ENCODE assay signal across 20 mouse cellular contexts in genomic region chr14:78438064-78438677, GRCm38 (mm10).
DNase-seq lines count a peak whose midpoint lies in the region; ATAC-seq and TF ChIP-seq lines count a peak whose summit lies in the region.
"Had no signal": no experiment of that assay in that cellular context is flagged by ENCODE, and none has a peak within 500 bp of the region (broad histone marks: within the 10 kb centered on the region; RNA-seq: fewer than 3 reads in every experiment).

No protein-coding gene starts in this region.

- 41% methylated on average over 6 of the region's 6 CpGs for WGBS in limb, embryonic 14.5 days
- 48% methylated on average over 6 of the region's 6 CpGs for WGBS in limb, embryonic 10.5 days
- 25% methylated on average over 6 of the region's 6 CpGs for WGBS in liver, embryonic 12.5 days (ENCODE audit: insufficient replicate concordance)

- H3K4me1 ChIP-seq in limb, embryonic 14.5 days (ENCODE audit: control insufficient read depth, insufficient read depth, low read length) = no peaks in the 10 kb centered on the region; the same call in 1 of the 2 replicates
- H3K4me1 ChIP-seq in limb, embryonic 10.5 days = peaks cover 15% of the 10 kb centered on the region
- peaks cover 10% of the 10 kb centered on the region for H3K4me1 ChIP-seq in liver, embryonic 12.5 days
- H3K4me1 ChIP-seq: midbrain, embryonic 12.5 days; stomach, embryonic 15.5 days had no signal

- H3K27me3 ChIP-seq in limb, embryonic 14.5 days (ENCODE audit: control insufficient read depth, insufficient read depth, low read length) = no peaks in the 10 kb centered on the region
- no peaks in the 10 kb centered on the region for H3K27me3 ChIP-seq in limb, embryonic 10.5 days (ENCODE audit: low read depth, poor library complexity, severe bottlenecking)
- no peaks in the 10 kb centered on the region for H3K27me3 ChIP-seq in liver, embryonic 12.5 days (replicated peaks)
- H3K27me3 ChIP-seq: limb, embryonic 12.5 days; liver, embryonic 15.5 days; midbrain, embryonic 12.5 days; stomach, embryonic 15.5 days had no signal

- 0 out of 2 replicates have a peak overlapping the region, but pooled peaks have one; percentile 19 for H3K27ac ChIP-seq in limb, embryonic 14.5 days (replicated peaks; ENCODE audit: low read depth, low read length)
- no peak overlapping the region for H3K27ac ChIP-seq in limb, embryonic 10.5 days
- H3K27ac ChIP-seq in liver, embryonic 12.5 days = no peak overlapping the region
- H3K27ac ChIP-seq: hindbrain, embryonic 14.5 days; limb, embryonic 12.5 days; liver, embryonic 15.5 days; midbrain, embryonic 12.5 days; stomach, embryonic 15.5 days had no signal

- H3K36me3 ChIP-seq in limb, embryonic 14.5 days (ENCODE audit: control insufficient read depth, insufficient read depth, low read length) = no peaks in the 10 kb centered on the region
- H3K36me3 ChIP-seq in limb, embryonic 10.5 days = no peaks in the 10 kb centered on the region
- no peaks in the 10 kb centered on the region for H3K36me3 ChIP-seq in liver, embryonic 12.5 days
- H3K36me3 ChIP-seq: limb, embryonic 12.5 days; liver, embryonic 15.5 days; midbrain, embryonic 12.5 days; stomach, embryonic 15.5 days had no signal

- no peak overlapping the region for H3K9ac ChIP-seq in limb, embryonic 14.5 days (ENCODE audit: low read depth, low read length, severe bottlenecking)
- H3K9ac ChIP-seq in liver, embryonic 12.5 days = no peak overlapping the region
- H3K9ac ChIP-seq: hindbrain, embryonic 14.5 days; limb, embryonic 12.5 days; liver, embryonic 15.5 days; midbrain, embryonic 12.5 days; stomach, embryonic 15.5 days had no signal

- no peaks in the 10 kb centered on the region for H3K9me3 ChIP-seq in limb, embryonic 14.5 days (ENCODE audit: control insufficient read depth, low read length)
- no peaks in the 10 kb centered on the region for H3K9me3 ChIP-seq in limb, embryonic 10.5 days (replicated peaks)
- H3K9me3 ChIP-seq in liver, embryonic 12.5 days (replicated peaks) = no peaks in the 10 kb centered on the region
- H3K9me3 ChIP-seq: limb, embryonic 12.5 days; liver, embryonic 15.5 days; midbrain, embryonic 12.5 days; stomach, embryonic 15.5 days had no signal

- H3K4me2 ChIP-seq in limb, embryonic 14.5 days (replicated peaks; ENCODE audit: low read depth, low read length, severe bottlenecking) = no peak overlapping the region
- no peak overlapping the region for H3K4me2 ChIP-seq in liver, embryonic 12.5 days
- H3K4me2 ChIP-seq: hindbrain, embryonic 14.5 days; limb, embryonic 12.5 days; liver, embryonic 15.5 days; midbrain, embryonic 12.5 days; stomach, embryonic 15.5 days had no signal

- ATAC-seq in limb, embryonic 14.5 days (ENCODE audit: low FRiP score, low read depth) = no peak
- ATAC-seq in megakaryocyte progenitor cell, adult 5-6 weeks (replicated peaks; ENCODE audit: poor library complexity) = peak; percentile 56
- ATAC-seq in liver, embryonic 12.5 days = no peak
- ATAC-seq: intestine, postnatal 0 days had no signal

- DNase-seq in limb, embryonic 14.5 days (ENCODE audit: low spot score) = no peak
- DNase-seq in limb, embryonic 10.5 days (ENCODE audit: low spot score) = no peak
- DNase-seq in R1 (ENCODE audit: low read depth, low spot score) = peak; percentile 65
- peak; percentile 31 for DNase-seq in thymus, postnatal 4 days
- DNase-seq in frontal cortex, postnatal 14 days (ENCODE audit: low spot score in 2 of 2) = no peak
- DNase-seq: adrenal gland, adult 2 months; cerebellum, adult 18-20 months; cerebellum, postnatal 36 days; heart, postnatal 10 days; kidney, postnatal 14 days; lung, postnatal 10 days had no signal

- H3K4me3 ChIP-seq in limb, embryonic 14.5 days (replicated peaks; ENCODE audit: low read length) = no peak overlapping the region
- no peak overlapping the region for H3K4me3 ChIP-seq in limb, embryonic 10.5 days
- H3K4me3 ChIP-seq in liver, embryonic 12.5 days = no peak overlapping the region
- H3K4me3 ChIP-seq: limb, embryonic 12.5 days; liver, embryonic 15.5 days; midbrain, embryonic 12.5 days; myocyte; stomach, embryonic 15.5 days had no signal

- no peak for TF ChIP-seq POLR2A in limb, embryonic 14.5 days (IDR thresholded peaks at IDR 0.05; ENCODE audit: borderline replicate concordance, extremely low read depth, insufficient read depth, insufficient read length)

Comparison
In these comparisons a context has a peak if more than half of its experiments do, and no peak if none do; other contexts are left out.
1. DNase-seq: peak in R1 (single experiment) and thymus, postnatal 4 days (single experiment); none in limb, embryonic 14.5 days (single experiment), limb, embryonic 10.5 days (single experiment) and frontal cortex, postnatal 14 days (0 of 2).